Mouse (Mus musculus) limb, embryonic 14.5 days (tissue): ENCODE results near the gene Pdcd5. TPM values are rescaled to one million over a fixed set of nuclear protein-coding genes. Genes with fewer than 3 reads are reported as not detected.

Source experiments
- ATAC-seq: fragments of 200-750 bp; cut with Nextera tagmentation; 2 replicates; pipeline ENCODE4 v1.8.0; 2017; ENCODE audit warnings: low read depth, moderate number of reproducible peaks, moderate TSS enrichment; ENCODE audit not compliant: low FRiP score
- DNase-seq: peaks from one replicate; pipeline ENCODE4 v3.0.0-alpha.2; 2015; ENCODE audit warnings: low spot score
- H3K27ac ChIP-seq: fragments of 300-500 bp; sonication (generic); replicated peaks from 2 replicates; pipeline ENCODE4 v1.5.1; 2014; ENCODE audit warnings: low read depth, mild to moderate bottlenecking, low read length, moderate library complexity, mixed read lengths
- H3K27me3 ChIP-seq: fragments of 300-500 bp; sonication (generic); 2 replicates; pipeline ENCODE4 v1.6.1; 2014; ENCODE audit warnings: low read length, mixed read lengths; ENCODE audit not compliant: control insufficient read depth, insufficient read depth
- H3K36me3 ChIP-seq: fragments of 300-500 bp; sonication (generic); 2 replicates; pipeline ENCODE4 v1.6.1; 2014; ENCODE audit warnings: mild to moderate bottlenecking, low read length, moderate library complexity, mixed read lengths; ENCODE audit not compliant: control insufficient read depth, insufficient read depth
- H3K4me1 ChIP-seq: fragments of 300-500 bp; sonication (generic); 2 replicates; pipeline ENCODE4 v1.6.1; 2014; ENCODE audit warnings: antibody characterized with exemption, low read length, mixed read lengths; ENCODE audit not compliant: control insufficient read depth, insufficient read depth
- H3K4me2 ChIP-seq: fragments of 300-500 bp; sonication (generic); replicated peaks from 2 replicates; pipeline ENCODE4 v1.6.1; 2014; ENCODE audit warnings: low read depth, mild to moderate bottlenecking, low read length, moderate library complexity; ENCODE audit not compliant: severe bottlenecking
- H3K4me3 ChIP-seq: fragments of 300-500 bp; sonication (generic); replicated peaks from 2 replicates; pipeline ENCODE4 v1.5.1; 2014; ENCODE audit warnings: low read length
- H3K9ac ChIP-seq: fragments of 300-500 bp; sonication (generic); 2 replicates; pipeline ENCODE4 v1.6.1; 2014; ENCODE audit warnings: mild to moderate bottlenecking, low read depth, low read length, moderate library complexity; ENCODE audit not compliant: severe bottlenecking
- H3K9me3 ChIP-seq: fragments of 300-500 bp; sonication (generic); 2 replicates; pipeline ENCODE4 v1.6.1; 2016; ENCODE audit warnings: low read length; ENCODE audit not compliant: control insufficient read depth
- POLR2A ChIP-seq: fragments of 200-500 bp; IDR thresholded peaks from 2 replicates; pipeline ENCODE4 v1.8.0; 2012; ENCODE audit warnings: inconsistent platforms, mild to moderate bottlenecking, moderate library complexity, borderline replicate concordance; ENCODE audit not compliant: insufficient read depth, insufficient read length; ENCODE audit errors: extremely low read depth
- WGBS: fragments of 180-500 bp; shearing (Covaris S2); extraction: QIAGEN DNeasy Blood & Tissue Kit; methylation state at CpG from one replicate; pipeline ENCODE4 v1.1.7; 2014; 5-methylcytosine and 5-hydroxymethylcytosine counted together
- polyA plus RNA-seq, 2 experiments: library from polyadenylated mRNA; depleted of rRNA in 1 of 2; stranded (reverse) in 1 of 2; unstranded in 1 of 2; fragments of >200 nt; fragmentation: Nextera tagmentation in 1 of 2; extraction: Ambion mirVana in 1 of 2; gene quantifications; 2 replicates each; pipeline versions ENCODE4 v1.2.1 to v1.2.3; 2012 to 2014

Pdcd5 gene
- polyA plus RNA-seq (2012; rRNA removed) (105 and 201 TPM in 2 replicates), polyA plus RNA-seq (2014; fragmentation: Nextera tagmentation; extraction: Ambion mirVana) (267 and 293 TPM in 2 replicates)

DNA sequence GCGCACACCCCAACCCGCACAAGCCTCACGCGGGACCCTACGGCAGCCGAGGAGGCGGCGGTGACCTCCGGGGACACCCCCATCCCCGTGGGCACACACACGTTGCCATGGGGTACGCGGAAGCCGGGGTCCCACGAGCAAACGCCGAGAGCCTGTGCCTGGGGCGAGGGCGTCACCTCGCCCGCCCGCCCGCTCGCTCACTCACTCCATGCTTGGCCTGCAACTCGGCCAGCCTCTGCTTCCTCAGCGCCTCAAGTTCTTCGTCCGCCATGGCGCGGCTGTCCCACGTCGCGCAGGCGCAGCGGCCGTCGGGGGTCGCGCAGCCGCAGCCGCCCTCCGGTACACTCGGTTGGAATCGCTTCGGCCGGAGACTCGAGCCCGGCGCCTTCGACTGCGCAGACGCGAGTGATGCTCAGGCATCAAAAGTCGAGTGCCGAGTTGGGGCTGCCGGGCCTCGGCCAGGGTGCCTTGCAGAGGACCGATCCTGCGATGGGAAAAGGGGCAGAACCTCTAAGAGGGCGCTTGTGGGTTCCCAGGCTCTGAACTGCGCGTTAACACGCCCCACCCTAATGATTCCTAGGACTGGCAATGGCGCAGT, at the start of gene Pdcd5:
Gene Pdcd5 (minus strand): TSS at position 421 of the 598 bp plus-strand sequence.
- ATAC-seq = peak; percentile 89
- peak; percentile 95 for DNase-seq
- peak; percentile 59; the same call in 1 of the 2 replicates for TF ChIP-seq POLR2A
- Histone ChIP-seq H3K4me1 (no peaks in the 10 kb centered on the region; the same call in 1 of the 2 replicates), H3K4me3 (peak within 1 kb of the TSS; percentile 93), H3K27ac (peak within 1 kb of the TSS; percentile 72), H3K27me3 (no peaks in the 10 kb centered on the region), H3K36me3 (peaks cover 36% of the 10 kb centered on the region), H3K9ac (peak within 1 kb of the TSS; percentile 95), H3K9me3 (no peaks in the 10 kb centered on the region), H3K4me2 (peak within 1 kb of the TSS; percentile 62)
- WGBS = 1% methylated on average over 44 of the region's 64 CpGs

DNA sequence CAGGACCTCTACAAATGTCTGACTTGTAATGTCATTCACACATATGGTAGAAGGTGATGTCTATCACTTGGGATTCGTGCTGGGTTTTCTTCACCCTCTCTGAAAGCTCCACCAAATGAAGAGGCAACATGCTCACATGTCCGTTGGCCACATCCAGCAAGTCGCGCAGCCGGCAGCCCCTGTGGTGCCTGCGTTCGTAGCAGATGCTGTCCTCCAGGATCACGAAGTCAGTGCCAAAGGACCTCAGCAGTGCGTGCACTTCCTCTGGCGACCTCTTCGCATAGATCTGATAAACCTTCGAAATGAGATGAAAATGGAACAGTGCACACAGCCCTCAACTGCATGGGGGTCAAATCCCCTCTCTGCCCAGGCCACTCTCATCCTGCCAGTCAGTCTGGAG, 45.3 kb upstream of the Pdcd5 start:
- no peak overlapping the region for H3K9ac ChIP-seq
- H3K4me1 ChIP-seq = peaks cover 3% of the 10 kb centered on the region; the same call in 1 of the 2 replicates
- no peak overlapping the region for H3K4me2 ChIP-seq
- no peaks in the 10 kb centered on the region for H3K27me3 ChIP-seq
- H3K27ac ChIP-seq = no peak overlapping the region
- TF ChIP-seq POLR2A = no peak
- WGBS = 97% methylated on average over 12 of the region's 12 CpGs
- ATAC-seq (no peak), DNase-seq (no peak)
- H3K36me3 ChIP-seq = peaks cover 28% of the 10 kb centered on the region; the same call in 1 of the 2 replicates
- no peak overlapping the region for H3K4me3 ChIP-seq
- no peaks in the 10 kb centered on the region for H3K9me3 ChIP-seq

DNA sequence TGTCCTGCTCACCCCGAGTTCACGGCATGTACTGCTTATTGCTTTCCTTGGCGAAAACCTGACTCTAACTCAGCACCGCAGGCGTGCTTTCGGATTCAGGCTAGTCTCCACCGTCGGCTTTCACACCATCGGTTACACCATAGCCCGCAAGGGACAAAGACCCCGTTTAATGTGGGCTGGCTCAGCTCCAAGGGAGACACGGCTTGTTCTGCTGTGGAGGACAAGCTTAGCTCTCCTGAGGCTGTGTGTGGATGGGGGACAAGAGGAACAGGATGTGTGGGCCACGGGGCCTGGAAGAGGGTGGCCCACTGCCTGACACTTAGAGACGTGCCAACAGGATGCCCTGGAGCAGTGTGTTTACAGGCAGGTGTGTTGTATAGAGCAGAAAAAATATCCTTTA, 44.8 kb upstream of the Pdcd5 start:
- no peak for TF ChIP-seq POLR2A

DNA sequence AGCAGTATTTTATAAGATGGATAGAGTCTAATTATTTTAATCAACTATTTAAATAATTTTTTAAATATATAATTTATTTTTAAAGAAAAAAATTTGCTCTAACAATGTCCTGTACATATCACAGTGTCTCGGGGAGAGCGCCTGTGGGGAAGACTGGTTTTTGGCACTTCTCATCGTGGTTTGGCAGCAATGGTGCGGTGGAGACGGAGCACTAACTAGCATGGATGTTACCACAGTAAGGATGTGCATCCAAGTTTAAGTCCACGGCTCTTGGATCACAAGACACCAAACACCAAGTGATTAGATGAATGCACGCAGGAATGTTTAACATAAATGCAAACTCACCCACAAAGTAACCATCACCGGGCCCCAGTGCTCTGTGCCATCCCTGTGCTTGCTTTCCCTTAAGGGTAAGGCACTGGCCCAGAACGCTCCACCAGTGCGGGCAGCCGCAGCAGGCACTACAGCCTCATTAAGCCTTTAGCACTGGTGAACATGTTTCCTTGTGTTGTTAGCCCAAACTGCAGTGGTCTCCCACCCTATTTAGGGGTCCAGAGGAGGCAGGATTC, 41.5 kb upstream of the Pdcd5 start:
- WGBS = 65% methylated on average over 11 of the region's 11 CpGs
- H3K9me3 ChIP-seq = no peaks in the 10 kb centered on the region
- H3K27me3 ChIP-seq = no peaks in the 10 kb centered on the region
- DNase-seq (no peak), ATAC-seq (no peak)
- no peak overlapping the region for H3K27ac ChIP-seq
- H3K4me1 ChIP-seq = peaks cover 19% of the 10 kb centered on the region
- no peak overlapping the region for H3K4me2 ChIP-seq
- no peak for TF ChIP-seq POLR2A
- no peak overlapping the region for H3K9ac ChIP-seq
- peaks cover 19% of the 10 kb centered on the region; the same call in 1 of the 2 replicates for H3K36me3 ChIP-seq
- no peak overlapping the region for H3K4me3 ChIP-seq

More for the DNA sequence above, 44.8 kb upstream of the Pdcd5 start:
- ATAC-seq (no peak), DNase-seq (no peak)
- no peaks in the 10 kb centered on the region for H3K9me3 ChIP-seq
- peaks cover 7% of the 10 kb centered on the region for H3K4me1 ChIP-seq
- H3K27ac ChIP-seq = no peak overlapping the region
- no peak overlapping the region for H3K4me3 ChIP-seq
- WGBS = 75% methylated on average over 14 of the region's 14 CpGs
- H3K9ac ChIP-seq = no peak overlapping the region
- peaks cover 28% of the 10 kb centered on the region; the same call in 1 of the 2 replicates for H3K36me3 ChIP-seq
- H3K27me3 ChIP-seq = no peaks in the 10 kb centered on the region
- H3K4me2 ChIP-seq = no peak overlapping the region

DNA sequence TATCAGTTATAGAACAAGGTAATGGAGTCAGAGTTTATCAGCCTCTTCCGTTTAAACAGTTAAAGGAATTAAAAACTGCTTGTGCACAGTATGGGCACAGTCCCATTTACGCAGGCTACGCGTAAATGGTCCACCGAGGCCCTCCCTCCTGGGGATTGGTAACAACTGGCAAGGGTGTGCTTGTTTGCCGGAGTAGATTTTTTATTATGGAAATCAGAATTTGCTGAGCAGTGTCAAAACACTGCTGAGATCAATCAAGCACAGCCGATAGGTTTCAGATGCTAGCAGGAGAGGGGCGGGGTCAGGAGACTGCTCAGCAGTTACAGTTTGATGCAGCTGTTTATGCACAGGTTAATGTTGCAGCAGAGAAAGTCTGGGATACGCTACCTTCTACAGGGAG, 41.0 kb upstream of the Pdcd5 start:
- no peak for TF ChIP-seq POLR2A
- Histone ChIP-seq H3K36me3 (peaks cover 19% of the 10 kb centered on the region; the same call in 1 of the 2 replicates), H3K27ac (no peak overlapping the region), H3K4me1 (peaks cover 19% of the 10 kb centered on the region), H3K27me3 (no peaks in the 10 kb centered on the region), H3K9ac (no peak overlapping the region), H3K4me3 (no peak overlapping the region), H3K4me2 (0 out of 2 replicates have a peak overlapping the region, but pooled peaks have one; percentile 15), H3K9me3 (no peaks in the 10 kb centered on the region)
- ATAC-seq = no peak
- no peak for DNase-seq
- 37% methylated on average over 9 of the region's 9 CpGs for WGBS
